Mouse (Mus musculus): ENCODE measurements around the gene Zfp354c. TPM values are rescaled to one million over a fixed set of nuclear protein-coding genes. Genes with fewer than 3 reads are reported as not detected.

The Zfp354c gene
- 51.3 and 53.0 TPM in 2 replicates for polyA plus RNA-seq (2015; fragmentation: Nextera tagmentation; extraction: Ambion mirVana)

- H3K4me3 ChIP-seq: peak within 1 kb of the TSS; percentile 88
- no peaks in the 10 kb centered on the region for H3K9me3 ChIP-seq
- no peaks in the 10 kb centered on the region for H3K27me3 ChIP-seq
- H3K4me1 ChIP-seq: peaks cover 8% of the 10 kb centered on the region
- H3K9ac ChIP-seq: peak within 1 kb of the TSS; percentile 97
- ATAC-seq (ENCODE audit: insufficient number of reproducible peaks, insufficient read depth, low FRiP score, low TSS enrichment, low read depth): peak; percentile 92
- H3K27ac ChIP-seq: peak within 1 kb of the TSS; percentile 74
- H3K36me3 ChIP-seq: peaks cover 39% of the 10 kb centered on the region
- under 1% methylated on average over 45 of the region's 45 CpGs for WGBS
- H3K4me2 ChIP-seq: peak within 1 kb of the TSS; percentile 68
These were observed at the start of gene Zfp354c for GRCm38 (mm10) chr11:50827010-50827953. TSS of gene Zfp354c (minus strand) at chr11:50827724.

DNA sequence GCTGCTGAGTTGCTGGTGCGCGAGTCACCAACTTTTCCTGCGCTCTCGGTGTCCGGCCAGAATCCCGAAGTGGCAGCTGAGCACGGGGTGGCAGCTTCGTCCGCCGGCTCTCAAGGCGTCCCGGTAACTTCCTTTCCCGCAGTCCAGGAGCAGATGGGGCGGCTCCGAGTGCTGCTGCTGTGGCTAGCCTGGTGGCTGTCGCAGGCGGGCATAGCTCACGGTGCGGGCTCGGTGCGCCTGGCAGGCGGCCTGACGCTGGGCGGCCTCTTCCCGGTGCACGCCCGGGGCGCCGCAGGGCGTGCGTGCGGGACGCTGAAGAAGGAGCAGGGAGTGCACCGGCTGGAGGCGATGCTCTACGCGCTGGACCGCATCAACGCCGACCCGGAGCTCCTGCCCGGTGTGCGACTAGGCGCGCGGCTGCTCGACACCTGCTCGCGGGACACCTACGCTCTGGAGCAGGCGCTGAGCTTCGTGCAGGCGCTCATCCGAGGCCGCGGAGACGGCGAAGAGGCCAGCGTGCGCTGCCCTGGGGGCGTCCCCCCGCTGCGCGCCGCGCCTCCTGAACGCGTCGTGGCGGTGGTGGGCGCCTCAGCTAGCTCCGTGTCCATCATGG is 23.6 kb upstream of the Zfp354c start:
- H3K4me1 ChIP-seq: peaks cover 18% of the 10 kb centered on the region
- ATAC-seq (ENCODE audit: insufficient number of reproducible peaks, insufficient read depth, low FRiP score, low TSS enrichment, low read depth): no peak
- peak overlapping the region; percentile 61 for H3K9ac ChIP-seq
- H3K4me2 ChIP-seq: peak overlapping the region; percentile 81
- WGBS: under 1% methylated on average over 65 of the region's 72 CpGs
- peaks cover 7% of the 10 kb centered on the region; the same call in 1 of the 2 replicates for H3K9me3 ChIP-seq
- H3K4me3 ChIP-seq: peak overlapping the region; percentile 47
- no peak overlapping the region for H3K27ac ChIP-seq
- peaks cover 74% of the 10 kb centered on the region for H3K27me3 ChIP-seq
- no peaks in the 10 kb centered on the region for H3K36me3 ChIP-seq

DNA sequence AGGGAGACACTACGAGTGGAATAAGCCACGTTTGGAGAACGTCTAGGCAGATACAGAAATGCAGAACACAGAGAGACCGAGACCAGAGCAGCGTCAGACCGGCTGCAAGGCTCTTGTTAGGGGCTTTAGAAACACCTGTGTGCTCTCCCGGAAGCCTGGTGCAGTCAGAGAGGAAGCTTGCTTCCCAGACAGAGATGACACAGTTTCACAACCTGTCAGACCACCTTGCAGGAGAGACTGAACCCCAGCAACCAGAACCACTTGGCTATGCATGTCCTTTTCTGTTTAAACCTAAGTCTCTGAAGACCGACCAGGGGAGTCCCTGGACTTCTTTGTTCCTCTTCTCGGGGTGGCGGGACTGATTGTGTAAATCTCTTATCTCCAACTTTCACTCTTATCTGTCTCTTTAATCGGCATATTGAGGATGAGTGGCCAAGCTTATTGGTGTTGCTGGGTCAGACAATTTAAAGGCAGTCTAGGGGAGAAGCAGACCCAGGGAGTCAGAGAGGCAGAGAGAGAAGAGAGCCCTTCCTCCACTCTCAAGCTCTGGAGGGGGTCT is 22.7 kb upstream of the Zfp354c start, which contains the start of gene Grm6:
Gene Grm6, plus strand, starts transcription at position 509 of the 559 bp plus-strand sequence.
- Histone ChIP-seq H3K27ac (no peak within 1 kb of the TSS), H3K4me2 (peak within 1 kb of the TSS; percentile 81), H3K4me3 (peak within 1 kb of the TSS; percentile 47), H3K27me3 (peaks cover 74% of the 10 kb centered on the region), H3K9ac (peak within 1 kb of the TSS; percentile 61), H3K4me1 (peaks cover 18% of the 10 kb centered on the region), H3K9me3 (peaks cover 7% of the 10 kb centered on the region; the same call in 1 of the 2 replicates), H3K36me3 (no peaks in the 10 kb centered on the region)
- 3% methylated on average over 11 of the region's 11 CpGs for WGBS
- ATAC-seq (ENCODE audit: insufficient number of reproducible peaks, insufficient read depth, low FRiP score, low TSS enrichment, low read depth): no peak

DNA sequence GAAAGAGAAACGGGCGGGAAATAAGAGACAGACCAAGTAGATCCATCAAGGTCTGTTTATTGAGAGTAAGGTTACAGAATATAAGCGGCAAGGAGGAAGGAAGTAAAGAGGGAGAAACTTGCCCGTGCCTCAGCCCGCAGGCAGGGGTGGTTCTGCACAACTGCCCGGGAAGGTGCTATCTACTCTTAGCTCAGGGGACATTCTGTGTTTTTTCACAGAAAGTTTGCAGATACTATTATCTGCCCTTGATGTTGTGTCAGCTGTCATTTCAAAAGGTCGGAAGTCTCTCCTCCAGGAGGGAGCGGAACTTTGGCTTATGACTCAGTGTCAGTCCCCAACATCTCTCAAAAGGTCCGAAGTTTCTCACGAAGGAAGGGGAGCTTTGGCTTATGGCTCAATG is 21.8 kb upstream of the Zfp354c start:
- Histone ChIP-seq H3K27ac (no peak overlapping the region), H3K4me2 (no peak overlapping the region), H3K4me3 (no peak overlapping the region), H3K36me3 (no peaks in the 10 kb centered on the region), H3K27me3 (peaks cover 74% of the 10 kb centered on the region), H3K9me3 (peaks cover 7% of the 10 kb centered on the region; the same call in 1 of the 2 replicates), H3K9ac (no peak overlapping the region), H3K4me1 (peaks cover 18% of the 10 kb centered on the region)
- no peak for ATAC-seq (ENCODE audit: insufficient number of reproducible peaks, insufficient read depth, low FRiP score, low TSS enrichment, low read depth)
- WGBS: 6% methylated on average over 10 of the region's 10 CpGs

- H3K4me1 ChIP-seq: peaks cover 18% of the 10 kb centered on the region
- no peak overlapping the region for H3K9ac ChIP-seq
- no peaks in the 10 kb centered on the region for H3K36me3 ChIP-seq
- peaks cover 7% of the 10 kb centered on the region; the same call in 1 of the 2 replicates for H3K9me3 ChIP-seq
- ATAC-seq (ENCODE audit: insufficient number of reproducible peaks, insufficient read depth, low FRiP score, low TSS enrichment, low read depth): no peak
- H3K27me3 ChIP-seq: peaks cover 72% of the 10 kb centered on the region
- WGBS: 34% methylated on average over 3 of the region's 3 CpGs
- H3K27ac ChIP-seq: no peak overlapping the region
- no peak overlapping the region for H3K4me3 ChIP-seq
- no peak overlapping the region for H3K4me2 ChIP-seq
These were observed 21.1 kb upstream of the Zfp354c start for GRCm38 (mm10) chr11:50848520-50849137.

DNA sequence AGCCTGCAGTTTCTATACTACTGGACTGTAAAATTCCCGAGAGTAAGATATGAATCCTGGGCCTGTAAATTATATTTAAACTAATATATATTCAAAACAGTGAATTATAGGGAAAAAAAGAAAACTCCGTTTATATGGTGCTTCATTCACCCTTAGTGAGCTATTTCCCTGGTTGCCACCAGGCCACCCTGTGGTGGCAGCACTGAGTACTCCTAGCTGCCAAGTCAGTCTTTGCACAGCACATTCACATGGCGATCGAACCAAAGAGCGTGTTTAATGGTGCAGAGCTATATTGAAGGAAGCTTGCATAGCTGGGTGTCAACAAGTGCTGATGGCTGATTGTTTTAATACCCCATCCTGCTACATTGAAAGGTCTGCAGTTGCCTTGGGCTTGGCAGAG is 19.5 kb upstream of the Zfp354c start:
- Histone ChIP-seq H3K4me3 (no peak overlapping the region), H3K4me2 (no peak overlapping the region), H3K9ac (no peak overlapping the region), H3K27me3 (peaks cover 56% of the 10 kb centered on the region), H3K9me3 (peaks cover 7% of the 10 kb centered on the region; the same call in 1 of the 2 replicates), H3K36me3 (no peaks in the 10 kb centered on the region), H3K27ac (no peak overlapping the region), H3K4me1 (peaks cover 18% of the 10 kb centered on the region)
- WGBS: 76% methylated on average over 5 of the region's 5 CpGs
- ATAC-seq (ENCODE audit: insufficient number of reproducible peaks, insufficient read depth, low FRiP score, low TSS enrichment, low read depth): no peak

- 91% methylated on average over 3 of the region's 3 CpGs for WGBS
- Histone ChIP-seq H3K27me3 (peaks cover 45% of the 10 kb centered on the region), H3K4me1 (peaks cover 15% of the 10 kb centered on the region), H3K4me2 (no peak overlapping the region), H3K36me3 (no peaks in the 10 kb centered on the region), H3K4me3 (no peak overlapping the region), H3K27ac (no peak overlapping the region), H3K9ac (no peak overlapping the region), H3K9me3 (peaks cover 7% of the 10 kb centered on the region; the same call in 1 of the 2 replicates)
- ATAC-seq (ENCODE audit: insufficient number of reproducible peaks, insufficient read depth, low FRiP score, low TSS enrichment, low read depth): no peak
These were observed 18.4 kb upstream of the Zfp354c start for GRCm38 (mm10) chr11:50845951-50846350.

DNA sequence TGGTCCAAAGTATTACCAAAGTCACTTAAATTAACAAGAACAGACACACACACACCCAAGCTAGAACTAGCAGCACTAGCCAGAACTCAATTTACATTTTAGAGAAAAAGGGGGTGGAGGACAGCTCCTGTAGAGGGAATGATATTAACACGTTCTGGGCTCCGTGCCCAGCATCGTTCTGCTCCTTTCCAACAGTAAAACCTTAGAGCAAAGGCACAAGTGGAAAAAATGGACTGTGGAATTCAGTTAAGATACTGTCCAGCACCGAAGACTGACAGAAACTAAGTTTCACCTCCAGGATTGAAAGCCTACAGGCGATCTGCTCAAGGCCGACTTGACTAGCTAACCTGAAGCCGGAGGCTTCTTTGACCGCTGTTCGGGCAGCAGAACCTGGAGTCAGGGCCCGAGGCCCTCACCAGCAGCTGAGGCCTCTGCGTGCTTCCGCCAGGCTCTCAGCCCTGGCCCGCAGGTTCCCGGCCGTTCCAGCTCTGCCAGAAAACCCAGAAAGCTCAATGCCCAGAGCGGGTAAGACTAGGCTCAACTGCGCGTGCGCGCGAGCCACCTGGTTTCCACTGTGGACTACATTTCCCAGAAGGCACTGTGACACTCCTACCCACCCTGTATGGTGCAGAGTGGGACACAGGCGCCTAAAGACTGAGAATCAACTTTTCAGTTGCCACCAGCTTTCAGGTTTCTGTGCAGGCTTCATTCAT is 13.7 kb upstream of the Zfp354c start, which contains the start of gene Zfp879:
Gene Zfp879, minus strand, starts transcription at position 530 of the 713 bp plus-strand sequence.
- Histone ChIP-seq H3K9ac (peak within 1 kb of the TSS; percentile 69), H3K4me1 (peaks cover 15% of the 10 kb centered on the region), H3K36me3 (no peaks in the 10 kb centered on the region; the same call in 1 of the 2 replicates), H3K27me3 (peaks cover 5% of the 10 kb centered on the region), H3K27ac (peak within 1 kb of the TSS; percentile 91), H3K4me2 (peak within 1 kb of the TSS; percentile 59), H3K4me3 (peak within 1 kb of the TSS; percentile 41), H3K9me3 (no peaks in the 10 kb centered on the region)
- 19% methylated on average over 22 of the region's 22 CpGs for WGBS
- ATAC-seq (ENCODE audit: insufficient number of reproducible peaks, insufficient read depth, low FRiP score, low TSS enrichment, low read depth): peak; percentile 93

DNA sequence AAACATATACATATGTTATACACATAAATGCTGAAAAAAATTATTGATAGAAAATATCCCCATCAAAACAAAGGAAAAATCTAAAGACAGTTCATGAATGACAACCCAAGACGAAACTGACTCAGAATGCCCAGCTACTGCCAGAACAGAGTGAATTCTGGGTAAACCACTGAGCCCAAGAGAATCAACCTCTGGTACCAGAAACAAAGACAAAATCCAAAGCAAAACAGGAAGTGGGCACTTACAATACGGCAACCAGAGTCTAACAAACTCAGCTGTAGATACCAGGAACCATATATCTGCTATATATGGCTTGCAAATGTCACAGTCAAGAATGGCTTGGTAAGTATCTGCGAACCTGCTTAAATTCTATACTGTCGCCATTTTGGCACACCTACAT is 8.2 kb upstream of the Zfp354c start:
- 83% methylated on average over 4 of the region's 4 CpGs for WGBS
- Histone ChIP-seq H3K4me1 (peaks cover 10% of the 10 kb centered on the region), H3K27ac (no peak overlapping the region), H3K4me3 (no peak overlapping the region), H3K9ac (no peak overlapping the region), H3K27me3 (no peaks in the 10 kb centered on the region), H3K4me2 (no peak overlapping the region), H3K36me3 (peaks cover 15% of the 10 kb centered on the region), H3K9me3 (peaks cover 10% of the 10 kb centered on the region)
- ATAC-seq (ENCODE audit: insufficient number of reproducible peaks, insufficient read depth, low FRiP score, low TSS enrichment, low read depth): no peak

- peaks cover 8% of the 10 kb centered on the region for H3K4me1 ChIP-seq
- 29% methylated on average over 2 of the region's 2 CpGs for WGBS
- peak overlapping the region; percentile 97 for H3K9ac ChIP-seq
These were observed 1.3 kb downstream of the Zfp354c start for GRCm38 (mm10) chr11:50826214-50826613.

More at GRCm38 (mm10) chr11:50826214-50826613, 1.3 kb downstream of the Zfp354c start:
- Histone ChIP-seq H3K9me3 (no peaks in the 10 kb centered on the region), H3K4me2 (peak overlapping the region; percentile 68), H3K4me3 (peak overlapping the region; percentile 88), H3K27ac (no peak overlapping the region), H3K27me3 (no peaks in the 10 kb centered on the region), H3K36me3 (peaks cover 48% of the 10 kb centered on the region)
- ATAC-seq (ENCODE audit: insufficient number of reproducible peaks, insufficient read depth, low FRiP score, low TSS enrichment, low read depth): no peak

All from embryonic facial prominence, embryonic 13.5 days (tissue).